Mouse (Mus musculus) CD8-positive naive resting alpha-beta T cell, adult 2 months (primary cell): ENCODE results near the gene Tmem182.

Experiments used
- DNase-seq, 2 experiments: peaks; one replicate each; pipeline ENCODE4 v3.0.0; 2022; ENCODE audit warnings: low read depth in 2 of 2, low spot score in 2 of 2

Gene Tmem182

GRCm38 (mm10) chr1:40805351-40805750 is at the start of gene Tmem182:
Gene Tmem182 (plus strand): TSS chr1:40805601.
- no peak for DNase-seq

GRCm38 (mm10) chr1:40759751-40760445 is 45.5 kb upstream of the Tmem182 start:
- DNase-seq: no peak

- DNase-seq: no peak
These were observed 41.4 kb upstream of the Tmem182 start for GRCm38 (mm10) chr1:40764042-40764441.

DNA sequence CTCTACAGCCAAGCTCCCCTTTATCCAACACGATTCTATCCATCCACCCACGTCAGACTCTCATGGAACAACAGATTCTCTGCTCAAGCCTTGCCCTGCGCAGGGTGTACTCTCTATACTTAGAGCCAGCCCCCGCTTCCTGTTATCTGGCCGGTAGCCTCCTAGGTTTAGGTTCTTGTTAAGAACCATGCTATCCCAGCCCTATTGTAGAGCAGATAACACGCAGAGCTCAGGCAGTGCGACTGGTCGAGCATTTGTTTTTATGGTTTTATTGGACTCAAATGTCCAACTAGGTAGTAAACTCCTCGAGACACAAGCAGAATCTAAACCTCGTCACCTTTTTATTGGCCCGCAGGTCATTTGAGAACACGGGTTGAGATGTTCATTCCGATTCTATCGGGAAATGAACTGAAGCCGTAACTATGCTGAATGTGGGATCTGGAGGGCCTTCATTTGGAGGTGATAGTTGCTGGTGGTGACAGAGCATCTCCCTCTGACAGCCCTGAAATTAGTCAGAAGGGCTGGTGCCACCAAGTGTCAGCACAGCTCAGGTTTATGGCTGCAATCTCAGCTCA is 40.6 kb upstream of the Tmem182 start:
- DNase-seq: no peak

- no peak for DNase-seq
These were observed 39.9 kb upstream of the Tmem182 start for GRCm38 (mm10) chr1:40765521-40765920.

DNA sequence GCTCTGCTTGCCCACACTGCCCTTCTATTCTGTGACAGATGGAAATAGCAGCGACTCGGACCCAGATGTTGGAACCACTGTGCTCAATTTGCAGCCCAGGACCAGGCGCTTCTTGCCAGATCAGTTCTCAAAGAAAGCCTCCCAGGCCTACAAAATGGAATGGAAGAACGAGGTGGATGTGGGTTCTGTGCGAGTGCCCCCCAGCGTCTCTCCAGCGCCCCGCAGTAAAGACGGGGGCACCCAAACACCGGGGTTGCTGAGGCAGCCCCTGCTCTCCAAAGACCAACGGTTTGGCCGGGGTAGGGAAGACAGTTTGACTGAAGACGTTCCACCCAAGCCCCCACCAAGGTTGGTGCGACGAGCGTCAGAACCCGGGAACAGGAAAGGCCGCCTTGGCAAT is 37.8 kb upstream of the Tmem182 start:
- DNase-seq: no peak

GRCm38 (mm10) chr1:40768606-40769005 is 36.8 kb upstream of the Tmem182 start:
- DNase-seq: no peak

DNA sequence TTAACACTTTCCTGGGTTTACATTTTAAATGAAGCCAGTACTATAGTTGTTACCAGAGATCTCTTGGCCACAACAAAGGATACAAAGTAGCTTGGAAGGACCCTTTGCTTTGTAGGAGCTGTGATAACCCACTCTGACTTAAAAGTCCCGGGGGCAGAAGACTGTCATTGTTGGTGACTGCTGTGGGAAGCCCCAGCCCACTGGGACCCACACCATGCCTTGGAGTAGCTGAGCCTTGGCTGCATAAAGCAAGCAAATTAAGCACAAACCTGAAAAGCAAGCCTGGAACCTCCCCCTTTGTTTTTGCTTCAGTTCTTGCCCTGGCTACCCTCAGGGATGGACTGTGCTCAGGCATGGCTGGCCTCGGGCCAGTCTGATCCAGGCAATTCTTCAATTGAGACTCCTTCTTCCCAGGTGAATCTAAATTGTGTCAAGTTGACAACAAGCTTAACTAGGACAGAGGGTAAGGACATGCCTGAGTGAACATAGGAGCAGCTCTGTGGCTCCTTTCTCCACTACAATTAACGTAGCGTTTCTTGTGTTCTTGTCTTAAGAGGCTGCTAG is 36.0 kb upstream of the Tmem182 start:
- no peak for DNase-seq

DNA sequence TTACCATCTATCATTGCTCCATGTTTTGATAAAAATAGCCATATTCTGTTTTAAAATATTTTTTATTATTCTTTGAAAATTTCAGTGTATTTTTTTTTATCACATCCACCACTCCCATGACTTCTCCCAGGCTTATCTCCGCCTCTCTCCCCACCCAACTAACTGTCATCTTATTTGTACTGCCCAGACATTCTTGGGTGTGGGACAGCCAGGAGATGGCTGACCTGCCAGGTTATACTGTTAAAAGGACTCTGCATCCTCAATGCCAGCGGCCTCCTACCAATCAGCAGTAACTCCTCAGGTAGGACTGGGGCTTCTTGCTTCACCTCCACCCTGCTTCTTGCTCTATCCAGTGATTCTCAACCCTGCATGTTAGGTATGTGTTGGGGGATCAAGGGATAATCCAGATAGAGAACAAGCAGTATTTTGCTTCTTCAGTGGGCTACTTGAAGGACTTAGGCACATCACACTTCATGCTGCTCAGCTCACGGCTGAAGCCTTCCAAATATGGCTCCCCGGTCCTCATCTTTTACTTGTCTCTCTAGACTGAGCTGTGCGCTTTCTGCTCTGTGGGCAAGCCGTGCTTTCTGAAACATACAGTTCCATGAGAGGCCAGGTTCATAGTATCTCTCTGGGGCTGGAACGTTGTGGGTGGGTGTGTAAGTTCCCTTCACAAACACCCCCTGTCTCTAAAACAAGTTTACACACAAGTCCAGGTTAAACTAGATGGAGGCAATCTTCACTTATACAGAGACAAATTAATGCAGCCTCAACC is 34.0 kb upstream of the Tmem182 start:
- DNase-seq: no peak

DNA sequence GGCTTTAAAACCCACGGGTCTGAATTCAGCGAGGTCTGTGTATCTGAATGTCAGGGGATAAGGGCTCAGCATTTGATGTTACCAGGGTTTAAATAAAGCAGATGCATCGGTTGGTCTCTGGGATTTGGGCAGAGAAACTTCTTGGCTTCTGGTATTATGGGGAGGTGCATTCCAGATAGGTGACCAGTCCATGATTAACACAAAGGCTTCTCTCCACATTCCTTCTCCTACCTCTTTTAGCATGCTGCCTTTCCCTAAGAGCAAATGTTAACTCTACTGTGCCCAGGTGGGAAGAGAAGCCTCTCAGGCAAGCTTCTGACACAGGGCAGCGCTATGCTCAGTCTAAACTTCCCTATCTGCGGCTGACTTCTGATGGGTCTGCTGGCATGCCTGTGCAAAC is 32.2 kb upstream of the Tmem182 start:
- DNase-seq: no peak

DNA sequence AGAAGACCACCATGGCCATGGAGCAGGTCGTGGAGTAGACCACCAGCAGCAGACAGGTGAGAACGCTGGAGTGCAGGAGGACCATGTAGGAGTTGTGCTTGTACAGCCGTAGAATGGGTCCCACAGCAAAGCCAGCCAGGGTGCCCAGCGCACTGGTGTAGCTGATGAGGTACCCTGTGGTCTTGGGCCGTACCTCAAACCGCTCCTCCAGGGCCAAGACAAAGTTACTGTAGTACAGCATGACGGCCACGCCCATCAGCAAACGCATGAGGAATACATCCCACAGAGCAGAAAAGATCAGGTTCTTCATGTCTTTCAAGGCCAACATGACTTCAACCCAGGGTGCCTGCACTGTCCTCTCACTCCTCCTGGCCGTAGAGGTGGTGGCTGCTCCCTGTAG is 31.4 kb upstream of the Tmem182 start:
- no peak for DNase-seq

DNA sequence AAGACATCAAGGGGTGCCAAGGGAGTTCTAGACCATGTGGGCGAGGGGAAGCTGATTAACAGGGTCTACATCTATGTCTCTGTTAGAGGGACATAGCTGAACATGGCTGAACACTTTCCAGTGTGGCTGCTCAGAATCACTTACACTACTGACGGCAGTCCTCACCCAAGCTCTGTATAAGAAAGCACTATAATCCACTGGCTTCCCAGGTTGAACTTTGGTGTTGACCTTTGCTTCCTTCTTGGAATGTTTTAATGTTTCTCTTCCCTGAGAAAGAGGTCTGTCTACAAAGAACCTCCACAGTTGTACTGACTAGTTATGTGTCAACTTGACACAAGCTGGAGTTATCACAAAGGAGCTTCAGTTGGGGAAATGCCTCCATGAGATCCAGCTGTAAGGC is 29.3 kb upstream of the Tmem182 start:
- DNase-seq: no peak

GRCm38 (mm10) chr1:40776763-40777162 is 28.6 kb upstream of the Tmem182 start:
- DNase-seq: no peak

- no peak for DNase-seq
These were observed 22.0 kb upstream of the Tmem182 start for GRCm38 (mm10) chr1:40783450-40783849.

GRCm38 (mm10) chr1:40784306-40784705 is 21.1 kb upstream of the Tmem182 start:
- DNase-seq: no peak

DNA sequence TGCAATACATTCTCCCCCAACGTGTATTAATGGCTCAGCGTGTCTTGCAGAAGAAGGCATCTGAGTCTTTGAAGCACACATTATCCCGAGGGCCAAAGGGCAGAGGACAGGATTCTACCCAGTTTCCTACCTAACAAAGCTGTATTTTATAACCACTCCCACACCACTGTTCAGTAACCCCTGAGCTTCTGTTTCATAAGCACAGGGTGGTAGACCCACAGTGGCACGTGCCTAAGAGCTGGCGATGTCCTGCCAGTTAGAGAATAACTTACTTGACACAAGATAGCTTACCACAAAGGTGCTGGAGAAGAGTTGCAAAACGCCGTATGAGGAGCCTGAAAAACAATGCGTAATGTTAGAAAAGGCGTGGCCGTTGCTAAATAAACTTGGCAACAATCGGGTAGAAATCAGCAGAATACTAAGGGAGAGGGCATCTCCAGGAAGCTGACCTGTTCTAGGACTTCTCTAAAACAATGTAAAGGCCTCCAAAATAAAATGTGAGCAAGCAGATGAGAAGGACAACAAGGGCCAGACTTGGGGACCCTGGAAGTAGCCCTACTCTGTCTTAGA is 19.4 kb upstream of the Tmem182 start:
- no peak for DNase-seq

- no peak for DNase-seq
These were observed 16.4 kb upstream of the Tmem182 start for GRCm38 (mm10) chr1:40788956-40789355.

DNA sequence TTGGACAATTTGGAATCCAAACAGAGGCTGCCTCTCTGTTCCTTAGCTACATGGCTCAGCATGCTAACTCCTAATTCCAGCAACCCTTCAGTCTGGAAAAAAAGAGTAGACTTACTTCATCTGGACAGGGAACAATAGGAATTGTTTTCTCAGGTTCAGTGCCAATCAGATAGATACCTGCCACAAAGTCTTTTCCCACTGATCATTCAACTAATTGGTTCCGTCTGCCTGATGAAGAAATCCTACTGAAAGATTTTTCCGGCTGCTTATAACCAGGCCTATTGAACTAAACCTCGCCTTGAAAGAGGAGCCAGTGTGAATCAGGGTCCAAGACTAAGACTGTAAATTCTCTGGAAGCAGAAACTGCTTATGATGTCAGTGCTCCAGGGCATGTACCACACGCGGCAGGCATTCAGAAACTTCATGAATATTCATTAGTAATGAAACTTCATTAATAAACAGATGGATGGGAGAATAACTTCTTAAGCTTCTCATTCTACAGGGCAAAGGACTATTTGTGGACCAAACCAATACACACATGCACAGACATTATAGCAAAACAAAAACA is 15.7 kb upstream of the Tmem182 start:
- no peak for DNase-seq

DNA sequence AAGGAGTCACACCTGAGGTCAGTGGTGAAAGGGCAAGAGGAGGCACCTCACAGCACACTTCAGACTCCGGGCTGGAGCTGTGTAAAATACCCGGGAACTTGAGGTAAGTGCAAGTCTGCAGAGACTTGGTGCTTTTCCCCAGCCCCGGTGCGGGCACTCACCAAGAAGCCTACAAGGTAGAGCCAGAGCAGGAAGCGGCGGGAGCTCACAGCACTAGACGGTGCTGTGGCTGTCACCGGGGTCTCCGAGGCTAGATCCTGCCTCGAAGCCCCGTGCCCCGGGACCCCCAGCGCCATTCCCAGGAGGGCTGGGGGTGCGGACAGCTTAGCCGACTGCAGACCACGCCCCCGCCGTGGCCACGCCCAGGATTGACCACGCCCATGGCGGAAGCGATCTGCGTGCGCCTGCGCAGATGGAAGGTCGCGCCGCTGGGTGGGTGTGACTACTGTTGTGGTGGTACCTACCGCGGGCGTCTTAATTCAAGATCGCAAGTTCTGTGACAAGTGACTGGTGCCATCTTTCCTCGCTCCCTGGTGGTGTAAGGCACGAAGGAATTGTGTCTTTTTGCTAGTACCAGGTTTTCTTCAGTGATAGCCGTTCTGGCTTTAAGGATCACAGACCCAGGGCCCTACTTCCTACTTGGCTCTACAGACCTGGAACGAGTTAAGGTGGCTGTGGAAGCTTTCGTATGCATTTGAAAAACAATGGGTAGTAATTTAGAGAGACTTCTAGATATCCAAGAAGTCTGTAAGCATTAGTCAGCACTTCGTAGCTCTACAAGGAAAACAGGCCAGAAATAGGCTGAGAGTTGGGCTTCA is 14.9 kb upstream of the Tmem182 start, which contains the start of gene Mfsd9:
Mfsd9 (minus strand) TSS at position 364 of the 818 bp plus-strand sequence.
- peak; percentile 89 to 96 for DNase-seq

GRCm38 (mm10) chr1:40795508-40795907 is 9.9 kb upstream of the Tmem182 start:
- no peak for DNase-seq
